Mouse (Mus musculus): ENCODE measurements around the gene Bmp7. TPM values are rescaled to one million over a fixed set of nuclear protein-coding genes. Genes with fewer than 3 reads are reported as not detected.

The Bmp7 gene
- polyA plus RNA-seq, 1 experiment from 2014 or later = 14.7 TPM

DNA sequence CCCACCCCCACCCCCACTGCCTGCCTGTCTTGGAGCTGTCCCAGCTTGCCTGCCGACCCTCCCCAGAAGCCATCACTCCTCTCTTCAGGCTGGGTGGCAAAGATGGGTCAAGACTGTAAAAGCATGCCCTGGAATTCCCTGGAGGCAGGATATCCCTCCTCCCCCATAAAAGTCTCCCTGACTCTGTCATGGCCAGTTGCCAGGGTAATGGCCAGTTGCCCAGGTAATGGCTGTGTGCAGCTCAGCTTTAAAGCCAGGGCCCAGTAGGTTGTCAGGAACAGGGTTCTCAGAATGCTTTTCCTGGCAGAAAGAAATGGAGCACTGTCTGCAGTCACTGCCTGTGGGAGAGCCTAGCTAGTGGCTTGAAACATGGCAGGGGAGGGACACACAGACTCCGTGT, 106.9 kb downstream of the Bmp7 start:
- 54% methylated on average over 2 of the region's 2 CpGs for WGBS
- peak overlapping the region; percentile 42; the same call in 1 of the 2 replicates for H3K27ac ChIP-seq (replicated peaks)
- H3K36me3 ChIP-seq = no peaks in the 10 kb centered on the region
- peaks cover 14% of the 10 kb centered on the region; the same call in 1 of the 2 replicates for H3K27me3 ChIP-seq (ENCODE audit: low read depth, poor library complexity, severe bottlenecking)
- H3K4me1 ChIP-seq = peaks cover 27% of the 10 kb centered on the region
- H3K4me3 ChIP-seq = no peak overlapping the region
- no peaks in the 10 kb centered on the region for H3K9me3 ChIP-seq (replicated peaks)
- DNase-seq (ENCODE audit: low spot score) = peak; percentile 35

DNA sequence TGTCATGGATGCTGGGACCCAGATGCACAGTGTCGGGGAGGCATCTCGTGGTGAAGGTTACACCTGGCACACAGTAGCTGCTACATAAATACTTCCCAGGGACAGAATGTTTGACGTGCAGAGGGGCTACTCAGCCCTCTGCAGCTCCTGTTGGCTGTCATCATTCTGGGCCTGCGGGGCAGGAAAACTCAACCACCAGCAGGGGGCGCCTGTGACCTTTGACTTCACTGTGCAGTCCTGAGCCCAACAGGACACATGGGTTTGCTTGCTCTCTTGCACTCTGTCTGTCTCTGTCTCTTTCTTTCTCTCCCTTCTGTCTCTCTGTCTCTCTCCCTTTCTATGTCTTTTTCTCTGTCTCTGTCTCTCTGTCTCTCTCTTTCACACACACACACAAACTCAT, 108.4 kb downstream of the Bmp7 start:
- no peak overlapping the region for H3K27ac ChIP-seq (replicated peaks)
- peaks cover 25% of the 10 kb centered on the region for H3K27me3 ChIP-seq (ENCODE audit: low read depth, poor library complexity, severe bottlenecking)
- H3K9me3 ChIP-seq (replicated peaks) = no peaks in the 10 kb centered on the region
- peaks cover 30% of the 10 kb centered on the region for H3K4me1 ChIP-seq
- H3K4me3 ChIP-seq = no peak overlapping the region
- DNase-seq (ENCODE audit: low spot score) = peak; percentile 85
- no peaks in the 10 kb centered on the region for H3K36me3 ChIP-seq
- WGBS = 23% methylated on average over 5 of the region's 5 CpGs

DNA sequence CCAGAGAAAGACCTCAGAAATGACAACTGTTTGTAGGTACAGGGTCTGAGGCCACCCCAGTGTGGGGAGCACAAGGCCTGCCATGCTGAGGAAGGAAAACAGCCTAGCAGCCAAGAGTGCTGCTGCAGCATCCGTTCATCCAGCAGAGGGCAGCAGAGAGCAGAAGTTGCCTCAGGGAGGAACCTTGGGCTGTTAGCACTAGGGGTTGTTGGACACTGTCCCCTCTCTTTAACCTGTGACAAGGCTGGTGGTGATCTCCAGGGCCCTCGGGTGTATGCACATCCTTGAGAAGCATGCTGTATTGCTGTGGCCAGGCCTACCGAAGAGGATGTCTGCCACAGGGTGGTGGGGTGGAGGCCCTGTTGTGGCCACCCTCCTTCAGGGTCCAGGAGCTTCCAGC, 109.0 kb downstream of the Bmp7 start:
- Histone ChIP-seq H3K27ac (replicated peaks) (no peak overlapping the region), H3K9me3 (replicated peaks) (no peaks in the 10 kb centered on the region), H3K27me3 (ENCODE audit: low read depth, poor library complexity, severe bottlenecking) (peaks cover 31% of the 10 kb centered on the region), H3K36me3 (no peaks in the 10 kb centered on the region), H3K4me1 (peaks cover 29% of the 10 kb centered on the region), H3K4me3 (no peak overlapping the region)
- DNase-seq (ENCODE audit: low spot score) = peak; percentile 86
- 32% methylated on average over 3 of the region's 3 CpGs for WGBS

DNA sequence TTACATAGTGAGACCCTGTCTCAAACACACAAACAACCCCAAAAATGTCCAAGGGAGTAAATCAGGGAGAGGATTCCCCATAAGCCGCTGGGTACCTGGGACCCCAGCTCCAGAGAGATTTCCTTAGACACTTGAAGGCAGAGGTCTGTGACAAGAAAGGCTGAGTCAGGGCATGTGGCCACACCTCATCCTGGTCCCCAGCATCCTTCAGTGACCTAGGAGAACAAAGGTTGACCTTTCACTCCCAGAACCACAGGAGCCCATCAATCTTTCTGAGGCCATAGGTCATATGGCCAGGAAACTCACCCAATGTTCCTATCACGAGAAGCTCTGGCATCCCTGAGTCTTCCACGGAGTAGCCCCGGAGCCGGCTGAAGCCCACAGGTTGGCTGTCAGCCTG, 111.9 kb downstream of the Bmp7 start:
- no peak for DNase-seq (ENCODE audit: low spot score)
- Histone ChIP-seq H3K27ac (replicated peaks) (no peak overlapping the region), H3K4me1 (peaks cover 50% of the 10 kb centered on the region), H3K27me3 (ENCODE audit: low read depth, poor library complexity, severe bottlenecking) (peaks cover 60% of the 10 kb centered on the region), H3K9me3 (replicated peaks) (no peaks in the 10 kb centered on the region), H3K4me3 (no peak overlapping the region), H3K36me3 (no peaks in the 10 kb centered on the region)
- WGBS = 60% methylated on average over 5 of the region's 5 CpGs

DNA sequence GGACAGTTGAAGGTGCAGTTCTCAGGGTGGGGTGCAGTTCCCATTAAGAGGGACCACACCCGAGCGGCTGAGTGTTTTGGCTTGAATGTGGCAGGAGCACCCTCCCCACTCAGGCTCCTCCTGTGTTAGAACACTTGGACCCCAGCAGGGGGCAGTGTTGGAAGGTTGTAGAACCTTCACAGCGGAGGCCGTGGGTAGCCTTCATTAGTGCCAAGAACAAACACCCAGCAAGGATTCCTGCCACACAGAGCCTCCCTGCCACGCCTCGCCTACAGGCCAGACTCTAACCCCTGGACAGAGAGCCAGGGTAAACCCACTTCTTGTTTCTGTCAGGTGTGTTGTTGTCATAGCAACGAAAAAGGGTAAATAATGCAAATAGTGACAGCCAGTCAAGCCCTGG, 112.6 kb downstream of the Bmp7 start:
- peaks cover 44% of the 10 kb centered on the region for H3K4me1 ChIP-seq
- no peaks in the 10 kb centered on the region for H3K9me3 ChIP-seq (replicated peaks)
- DNase-seq (ENCODE audit: low spot score) = peak; percentile 39
- H3K27ac ChIP-seq (replicated peaks) = no peak overlapping the region
- peaks cover 67% of the 10 kb centered on the region for H3K27me3 ChIP-seq (ENCODE audit: low read depth, poor library complexity, severe bottlenecking)
- WGBS = 67% methylated on average over 7 of the region's 7 CpGs
- no peak overlapping the region for H3K4me3 ChIP-seq
- no peaks in the 10 kb centered on the region for H3K36me3 ChIP-seq

DNA sequence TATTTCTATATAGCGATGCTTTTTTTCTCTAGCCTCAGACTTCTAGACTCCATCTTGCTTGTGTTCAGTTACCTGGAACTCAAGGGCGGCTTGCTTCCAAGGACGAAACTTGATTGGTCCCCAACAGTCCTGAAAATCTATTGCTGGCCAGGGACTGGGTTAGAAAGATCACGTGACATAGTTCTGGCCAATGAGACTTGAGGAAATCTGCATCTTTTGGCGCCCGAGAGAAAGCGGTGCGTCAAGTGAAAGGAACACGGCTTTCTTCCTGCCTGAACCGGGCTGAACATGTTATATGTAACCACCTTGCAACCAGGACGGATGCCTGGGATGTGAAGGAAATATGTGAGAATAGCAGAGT, 114.4 kb downstream of the Bmp7 start:
- Histone ChIP-seq H3K27ac (replicated peaks) (no peak overlapping the region), H3K27me3 (ENCODE audit: low read depth, poor library complexity, severe bottlenecking) (peaks cover 85% of the 10 kb centered on the region), H3K9me3 (replicated peaks) (no peaks in the 10 kb centered on the region), H3K36me3 (no peaks in the 10 kb centered on the region), H3K4me3 (no peak overlapping the region), H3K4me1 (peaks cover 36% of the 10 kb centered on the region)
- WGBS = 88% methylated on average over 11 of the region's 11 CpGs
- no peak for DNase-seq (ENCODE audit: low spot score)

DNA sequence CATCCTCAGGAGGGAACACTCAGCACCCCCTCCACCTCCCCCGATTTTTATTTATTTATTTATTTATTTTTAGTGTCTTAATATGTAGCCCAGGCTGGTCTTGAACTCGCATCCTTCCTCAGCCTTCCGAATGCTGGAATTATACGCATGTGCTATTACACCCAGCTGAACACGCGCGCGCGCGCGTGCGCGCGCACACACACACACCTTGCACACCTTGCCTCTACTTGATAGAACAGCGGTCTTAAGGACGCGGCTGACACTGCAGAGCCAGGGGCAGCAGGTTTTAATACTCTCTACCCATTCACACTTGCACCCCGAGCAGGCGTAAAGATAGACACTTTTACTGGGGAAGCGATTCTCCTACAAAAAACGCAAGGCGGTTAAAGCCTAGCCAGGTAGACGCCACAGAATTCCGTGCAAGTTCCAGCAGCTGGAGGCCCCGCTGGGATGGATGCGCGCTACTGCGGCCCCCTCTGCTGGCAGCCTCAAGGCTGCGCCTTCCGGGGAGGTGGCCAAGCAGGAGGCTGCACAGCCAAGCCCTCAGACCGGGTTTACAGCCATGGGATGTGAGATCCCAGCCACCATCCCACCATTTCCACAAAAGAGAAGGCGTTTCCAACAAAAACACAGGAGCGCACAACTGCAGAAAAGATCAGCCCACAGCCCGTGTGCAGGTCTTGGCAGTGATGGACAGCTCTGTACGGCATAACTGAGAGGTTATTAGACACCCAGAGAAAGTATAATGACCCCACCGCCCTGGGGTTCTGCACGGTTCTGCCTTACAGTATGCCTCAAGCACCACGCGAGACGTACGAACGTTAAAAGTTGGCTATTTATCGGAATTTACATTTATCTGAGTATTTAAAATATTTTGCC, 115.0 kb downstream of the Bmp7 start:
- Histone ChIP-seq H3K4me3 (peak overlapping the region; percentile 30), H3K27ac (replicated peaks) (no peak overlapping the region), H3K4me1 (peaks cover 34% of the 10 kb centered on the region), H3K9me3 (replicated peaks) (no peaks in the 10 kb centered on the region), H3K36me3 (no peaks in the 10 kb centered on the region), H3K27me3 (ENCODE audit: low read depth, poor library complexity, severe bottlenecking) (peaks cover 91% of the 10 kb centered on the region)
- 21% methylated on average over 43 of the region's 43 CpGs for WGBS
- peak; percentile 72 for DNase-seq (ENCODE audit: low spot score)

DNA sequence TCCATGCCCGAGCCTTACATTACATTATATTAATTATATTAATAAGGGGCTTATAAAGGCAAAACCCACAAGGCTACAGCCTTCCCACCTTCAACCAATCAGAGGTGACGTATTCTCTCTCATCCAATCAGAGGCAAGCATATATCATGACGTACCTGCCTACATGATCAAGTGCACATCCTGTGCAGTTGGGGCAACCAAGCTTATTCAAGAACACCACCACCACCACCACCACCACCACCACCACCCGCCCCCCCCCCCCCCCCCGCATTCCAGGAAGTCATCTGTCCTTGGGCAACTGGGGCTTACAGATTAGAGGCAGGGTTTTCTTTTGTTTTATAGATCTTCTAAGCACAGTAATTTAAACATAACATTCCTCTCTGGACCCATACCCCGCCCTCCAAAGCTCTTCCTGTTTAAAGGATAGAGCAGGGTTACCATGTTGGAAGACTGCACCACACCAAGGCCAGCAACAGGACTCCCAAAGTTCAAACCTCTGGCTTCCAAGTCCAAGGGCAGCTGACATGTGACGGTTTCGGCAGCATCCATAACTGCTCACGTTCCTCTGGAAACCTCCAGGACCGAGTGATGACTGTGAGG, 121.4 kb downstream of the Bmp7 start:
- peaks cover 5% of the 10 kb centered on the region for H3K4me1 ChIP-seq
- H3K27ac ChIP-seq (replicated peaks) = no peak overlapping the region
- no peak overlapping the region for H3K4me3 ChIP-seq
- peaks cover 40% of the 10 kb centered on the region for H3K27me3 ChIP-seq (ENCODE audit: low read depth, poor library complexity, severe bottlenecking)
- DNase-seq (ENCODE audit: low spot score) = no peak
- H3K36me3 ChIP-seq = no peaks in the 10 kb centered on the region
- WGBS = 84% methylated on average over 10 of the region's 10 CpGs
- H3K9me3 ChIP-seq (replicated peaks) = peaks cover 9% of the 10 kb centered on the region; the same call in 1 of the 2 replicates

Small RNA genes within 50 kb of the gene (microRNA-seq; reads per million reads assigned to microRNA genes)
- gene Gm22773 = not detected

Other genes starting within 250 kb of the Bmp7 start
- gene Spo11, start 37.4 kb upstream of the Bmp7 start, polyA plus RNA-seq (2016; fragmentation: Nextera tagmentation; extraction: Ambion mirVana) = 0.20 and 0.40 TPM in 2 replicates
- 155 and 169 TPM in 2 replicates for gene Rae1, start 59.8 kb upstream of the Bmp7 start, polyA plus RNA-seq (2016; fragmentation: Nextera tagmentation; extraction: Ambion mirVana)
- 94.6 and 107 TPM in 2 replicates for gene Rbm38, start 80.2 kb upstream of the Bmp7 start, polyA plus RNA-seq (2016; fragmentation: Nextera tagmentation; extraction: Ambion mirVana)
- gene Ctcfl, start 179.2 kb upstream of the Bmp7 start, polyA plus RNA-seq (2016; fragmentation: Nextera tagmentation; extraction: Ambion mirVana) = 0.07 and 0.11 TPM in 2 replicates
- not detected in 2 replicates for gene Pck1, start 212.7 kb upstream of the Bmp7 start, polyA plus RNA-seq (2016; fragmentation: Nextera tagmentation; extraction: Ambion mirVana)

All from midbrain, embryonic 10.5 days (tissue).